Mouse (Mus musculus) embryonic facial prominence, embryonic 15.5 days (tissue): ENCODE results near the gene Lbhd1. TPM values are rescaled to one million over a fixed set of nuclear protein-coding genes. Genes with fewer than 3 reads are reported as not detected.
A peak's percentile ranks its signal among the peaks of the same experiment; 100 is the strongest.
"Not testable (repeated sequence)": the region's sequence is repeated elsewhere in the genome, so short reads cannot be mapped to it uniquely, and the experiment has no call there.

ENCODE experiments used
- ATAC-seq: fragments of 200-750 bp; cut with Nextera tagmentation; 2 replicates; pipeline ENCODE4 v1.8.0; 2017; ENCODE audit warnings: low read depth, moderate TSS enrichment; ENCODE audit not compliant: insufficient number of reproducible peaks, low FRiP score, low TSS enrichment
- H3K27ac ChIP-seq: fragments of 300-500 bp; sonication (generic); replicated peaks from 2 replicates; pipeline ENCODE4 v1.5.1; 2015; ENCODE audit warnings: mild to moderate bottlenecking, inconsistent platforms
- H3K27me3 ChIP-seq: fragments of 300-500 bp; sonication (generic); 2 replicates; pipeline ENCODE4 v1.6.1; 2015; ENCODE audit warnings: inconsistent platforms
- H3K36me3 ChIP-seq: fragments of 300-500 bp; sonication (generic); 2 replicates; pipeline ENCODE4 v1.6.1; 2015; ENCODE audit warnings: mild to moderate bottlenecking, inconsistent platforms
- H3K4me1 ChIP-seq: fragments of 300-500 bp; sonication (generic); 2 replicates; pipeline ENCODE4 v1.6.1; 2015; ENCODE audit warnings: inconsistent platforms
- H3K4me2 ChIP-seq: fragments of 300-500 bp; sonication (generic); replicated peaks from 2 replicates; pipeline ENCODE4 v1.6.1; 2015; ENCODE audit warnings: mild to moderate bottlenecking, inconsistent platforms
- H3K4me3 ChIP-seq: fragments of 300-500 bp; sonication (generic); replicated peaks from 2 replicates; pipeline ENCODE4 v1.5.1; 2015; ENCODE audit warnings: mild to moderate bottlenecking, inconsistent platforms
- H3K9ac ChIP-seq: fragments of 300-500 bp; sonication (generic); 2 replicates; pipeline ENCODE4 v1.6.1; 2015; ENCODE audit warnings: inconsistent platforms
- H3K9me3 ChIP-seq: fragments of 300-500 bp; sonication (generic); replicated peaks from 2 replicates; pipeline ENCODE4 v1.6.1; 2016; ENCODE audit warnings: inconsistent platforms
- WGBS: fragments of 180-500 bp; shearing (Covaris S2); methylation state at CpG from one replicate; pipeline ENCODE4 v1.1.7; 2015; 5-methylcytosine and 5-hydroxymethylcytosine counted together
- polyA plus RNA-seq: library from polyadenylated mRNA; unstranded; fragments of >200 nt; fragmentation: Nextera tagmentation; extraction: Ambion mirVana; gene quantifications from 2 replicates; pipeline ENCODE4 v1.2.1, GENCODE M21; 2015

Lbhd1 gene
- polyA plus RNA-seq, 1 experiment from 2014 or later = 58.7 TPM

GRCm38 (mm10) chr19:8897211-8897864 is 13.8 kb downstream of the Lbhd1 start:
- not testable (repeated sequence) for H3K27me3 ChIP-seq, H3K9me3 ChIP-seq
- peak; percentile 20 for ATAC-seq
- peak overlapping the region; percentile 81 for H3K4me3 ChIP-seq
- H3K9ac ChIP-seq = peak overlapping the region; percentile 33
- WGBS = 13% methylated on average over 21 of the region's 21 CpGs
- peak overlapping the region; percentile 92 for H3K27ac ChIP-seq
- peaks cover 38% of the 10 kb centered on the region for H3K4me1 ChIP-seq
- H3K36me3 ChIP-seq = peaks cover 33% of the 10 kb centered on the region
- H3K4me2 ChIP-seq = peak overlapping the region; percentile 61

GRCm38 (mm10) chr19:8897865-8898495 is 14.4 kb downstream of the Lbhd1 start, which contains the start of gene Ganab:
TSS of gene Ganab (plus strand) at chr19:8898071.
- H3K4me1 ChIP-seq = peaks cover 38% of the 10 kb centered on the region
- WGBS = under 1% methylated on average over 53 of the region's 53 CpGs
- peaks cover 37% of the 10 kb centered on the region for H3K36me3 ChIP-seq
- peak within 1 kb of the TSS; percentile 92 for H3K9ac ChIP-seq
- H3K4me2 ChIP-seq = peak within 1 kb of the TSS; percentile 61
- peak within 1 kb of the TSS; percentile 81 for H3K4me3 ChIP-seq
- H3K9me3 ChIP-seq = no peaks in the 10 kb centered on the region
- peak within 1 kb of the TSS; percentile 92 for H3K27ac ChIP-seq
- H3K27me3 ChIP-seq = no peaks in the 10 kb centered on the region
- peak; percentile 98 for ATAC-seq

- Histone ChIP-seq H3K4me1 (peaks cover 36% of the 10 kb centered on the region), H3K4me3 (peak overlapping the region; percentile 81), H3K27me3 (no peaks in the 10 kb centered on the region), H3K9me3 (no peaks in the 10 kb centered on the region), H3K9ac (peak overlapping the region; percentile 92), H3K4me2 (peak overlapping the region; percentile 61), H3K27ac (peak overlapping the region; percentile 92), H3K36me3 (peaks cover 42% of the 10 kb centered on the region)
- no peak for ATAC-seq
- 3% methylated on average over 13 of the region's 13 CpGs for WGBS
Observed at GRCm38 (mm10) chr19:8898576-8898975, 15.0 kb downstream of the Lbhd1 start.

GRCm38 (mm10) chr19:8899079-8899478 is 15.5 kb downstream of the Lbhd1 start:
- Histone ChIP-seq H3K9me3 (no peaks in the 10 kb centered on the region), H3K9ac (peak overlapping the region; percentile 92), H3K36me3 (peaks cover 46% of the 10 kb centered on the region), H3K27me3 (no peaks in the 10 kb centered on the region), H3K4me3 (peak overlapping the region; percentile 81), H3K4me2 (peak overlapping the region; percentile 61), H3K27ac (no peak overlapping the region), H3K4me1 (peaks cover 31% of the 10 kb centered on the region)
- 50% methylated on average over 3 of the region's 3 CpGs for WGBS
- no peak for ATAC-seq

GRCm38 (mm10) chr19:8903412-8903811 is 19.9 kb downstream of the Lbhd1 start:
- Histone ChIP-seq H3K27me3 (no peaks in the 10 kb centered on the region), H3K36me3 (peaks cover 63% of the 10 kb centered on the region), H3K27ac (no peak overlapping the region), H3K9ac (no peak overlapping the region), H3K4me2 (no peak overlapping the region), H3K9me3 (no peaks in the 10 kb centered on the region), H3K4me3 (no peak overlapping the region), H3K4me1 (peaks cover 10% of the 10 kb centered on the region)
- no peak for ATAC-seq
- 90% methylated on average over 5 of the region's 5 CpGs for WGBS

- no peaks in the 10 kb centered on the region for H3K9me3 ChIP-seq
- H3K27me3 ChIP-seq = no peaks in the 10 kb centered on the region
- peaks cover 94% of the 10 kb centered on the region for H3K36me3 ChIP-seq
- no peak overlapping the region for H3K4me2 ChIP-seq
- no peak overlapping the region for H3K4me3 ChIP-seq
- H3K9ac ChIP-seq = no peak overlapping the region
- H3K4me1 ChIP-seq = no peaks in the 10 kb centered on the region
- 89% methylated on average over 6 of the region's 6 CpGs for WGBS
- no peak overlapping the region for H3K27ac ChIP-seq
- no peak for ATAC-seq
Observed at GRCm38 (mm10) chr19:8908531-8908930, 25.0 kb downstream of the Lbhd1 start.

- Histone ChIP-seq H3K4me2 (no peak overlapping the region), H3K4me1 (no peaks in the 10 kb centered on the region), H3K27ac (no peak overlapping the region), H3K27me3 (no peaks in the 10 kb centered on the region), H3K36me3 (peaks cover 100% of the 10 kb centered on the region), H3K9me3 (no peaks in the 10 kb centered on the region), H3K9ac (no peak overlapping the region), H3K4me3 (no peak overlapping the region)
- no peak for ATAC-seq
- WGBS = 93% methylated on average over 5 of the region's 5 CpGs
Observed at GRCm38 (mm10) chr19:8911810-8912209, 28.3 kb downstream of the Lbhd1 start.

GRCm38 (mm10) chr19:8914212-8914611 is 30.7 kb downstream of the Lbhd1 start:
- Histone ChIP-seq H3K27ac (no peak overlapping the region), H3K9me3 (no peaks in the 10 kb centered on the region), H3K4me1 (no peaks in the 10 kb centered on the region), H3K27me3 (no peaks in the 10 kb centered on the region), H3K36me3 (peaks cover 80% of the 10 kb centered on the region), H3K4me2 (no peak overlapping the region), H3K9ac (no peak overlapping the region), H3K4me3 (no peak overlapping the region)
- 92% methylated on average over 3 of the region's 3 CpGs for WGBS
- no peak for ATAC-seq

- ATAC-seq = no peak
- Histone ChIP-seq H3K4me3 (no peak overlapping the region), H3K9me3 (no peaks in the 10 kb centered on the region), H3K9ac (no peak overlapping the region), H3K36me3 (peaks cover 34% of the 10 kb centered on the region), H3K27ac (no peak overlapping the region), H3K27me3 (no peaks in the 10 kb centered on the region), H3K4me2 (no peak overlapping the region), H3K4me1 (peaks cover 20% of the 10 kb centered on the region)
- 89% methylated on average over 3 of the region's 3 CpGs for WGBS
Observed at GRCm38 (mm10) chr19:8919000-8919399, 35.5 kb downstream of the Lbhd1 start.

GRCm38 (mm10) chr19:8919684-8920072 is 36.1 kb downstream of the Lbhd1 start:
- Histone ChIP-seq H3K27me3 (no peaks in the 10 kb centered on the region), H3K36me3 (peaks cover 28% of the 10 kb centered on the region), H3K9me3 (no peaks in the 10 kb centered on the region), H3K4me2 (peak overlapping the region; percentile 75), H3K4me3 (peak overlapping the region; percentile 82), H3K9ac (peak overlapping the region; percentile 76), H3K4me1 (peaks cover 20% of the 10 kb centered on the region), H3K27ac (peak overlapping the region; percentile 94)
- no peak for ATAC-seq
- WGBS = 66% methylated on average over 6 of the region's 6 CpGs

- peak; percentile 97 for ATAC-seq
- WGBS = 1% methylated on average over 49 of the region's 50 CpGs
Observed at GRCm38 (mm10) chr19:8920073-8920736, 36.7 kb downstream of the Lbhd1 start, which contains the start of gene B3gat3. TSS of gene B3gat3 (plus strand) at chr19:8920374.

More at GRCm38 (mm10) chr19:8920073-8920736, 36.7 kb downstream of the Lbhd1 start, which contains the start of gene B3gat3:
- Histone ChIP-seq H3K9me3 (no peaks in the 10 kb centered on the region), H3K27ac (peak within 1 kb of the TSS; percentile 94), H3K36me3 (peaks cover 22% of the 10 kb centered on the region), H3K27me3 (no peaks in the 10 kb centered on the region), H3K4me1 (peaks cover 20% of the 10 kb centered on the region), H3K4me3 (peak within 1 kb of the TSS; percentile 82), H3K4me2 (peak within 1 kb of the TSS; percentile 75), H3K9ac (peak within 1 kb of the TSS; percentile 76)
